Mouse (Mus musculus) spleen, postnatal 36 days (tissue): Measurements from ENCODE around the gene Dusp22.

Experiments
- DNase-seq, 2 experiments: peaks; one replicate each; pipeline ENCODE4 v3.0.0; 2022; ENCODE audit warnings: low spot score in 2 of 2, mixed read lengths in 1 of 2

Dusp22 gene

DNA sequence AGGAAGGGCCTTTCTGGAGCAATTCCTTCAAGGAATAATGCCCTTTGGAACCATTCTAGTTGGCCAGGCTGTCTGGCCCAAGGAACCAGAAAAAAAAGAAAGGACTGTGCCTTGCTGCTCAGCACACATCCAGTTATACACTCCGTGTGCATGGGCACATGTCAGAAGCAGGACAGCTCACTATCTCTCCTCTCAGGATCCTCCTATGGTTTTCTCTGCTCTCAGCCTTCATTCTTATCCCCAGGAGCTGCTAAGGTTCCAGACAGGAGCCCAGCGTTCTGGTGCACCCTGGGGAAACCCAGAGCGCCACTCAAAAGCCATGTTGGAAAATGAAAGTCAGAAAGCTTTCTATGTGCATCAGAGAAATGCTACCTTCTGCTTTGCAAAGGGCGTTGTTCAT is 55.8 kb downstream of the Dusp22 start:
- no peak for DNase-seq

DNA sequence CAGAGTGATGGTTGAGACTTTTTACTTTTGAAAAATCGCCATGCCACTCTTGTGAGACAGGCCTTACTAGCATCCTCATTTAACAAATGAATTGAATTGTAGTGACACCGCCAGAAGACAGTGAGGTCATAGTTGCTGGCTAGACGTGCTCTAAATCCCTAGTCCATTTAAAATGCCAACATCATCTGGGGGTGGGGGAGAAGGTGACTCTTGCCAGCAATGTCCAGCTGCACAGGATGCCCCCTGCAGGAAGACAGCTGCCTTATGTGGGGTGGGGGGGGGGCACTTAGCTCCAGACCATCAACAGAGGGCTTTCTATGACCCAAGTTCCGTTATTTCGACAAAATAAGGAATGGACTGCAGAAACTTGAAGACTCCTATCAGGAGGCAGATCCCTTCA is 56.8 kb downstream of the Dusp22 start:
- no peak for DNase-seq

DNA sequence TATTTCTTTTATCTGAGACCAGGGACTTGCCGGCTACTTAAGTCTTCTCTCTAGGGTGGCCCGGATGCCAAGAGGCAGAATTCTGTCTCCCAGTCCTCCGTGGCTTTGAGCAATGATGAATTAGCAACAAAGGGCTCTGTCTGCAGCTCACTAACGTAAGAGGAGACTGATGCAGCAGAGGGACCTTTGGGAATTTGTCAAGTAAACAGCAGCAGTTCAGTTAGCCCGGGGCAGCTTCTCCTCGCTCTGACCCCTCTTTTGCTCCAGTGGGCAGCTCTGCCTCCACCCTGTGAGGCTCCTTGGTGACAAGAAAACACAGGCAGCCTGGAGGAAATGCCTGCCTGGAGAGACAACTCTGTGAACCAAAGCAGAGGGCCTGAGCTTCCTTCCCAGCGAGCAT is 62.8 kb downstream of the Dusp22 start:
- no peak for DNase-seq

DNA sequence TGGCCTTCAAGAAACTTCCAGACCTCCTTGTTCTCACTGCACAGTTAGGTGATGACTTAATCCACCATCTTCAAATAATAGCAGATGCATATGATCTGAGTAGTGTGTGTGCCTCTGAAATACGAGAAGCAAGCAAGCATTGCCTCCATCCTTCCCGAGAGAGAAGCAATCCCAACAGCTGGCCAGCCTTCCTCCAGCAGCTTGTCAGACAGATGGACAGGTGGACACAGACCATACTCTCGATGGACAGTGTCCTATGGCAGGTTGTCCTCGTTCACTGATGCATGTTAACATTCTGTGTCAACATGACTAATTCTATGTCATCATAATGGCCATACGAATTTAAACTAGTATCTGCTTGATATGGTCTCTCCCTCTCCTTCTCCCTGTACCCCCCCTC is 63.5 kb downstream of the Dusp22 start:
- DNase-seq, result no peak

DNA sequence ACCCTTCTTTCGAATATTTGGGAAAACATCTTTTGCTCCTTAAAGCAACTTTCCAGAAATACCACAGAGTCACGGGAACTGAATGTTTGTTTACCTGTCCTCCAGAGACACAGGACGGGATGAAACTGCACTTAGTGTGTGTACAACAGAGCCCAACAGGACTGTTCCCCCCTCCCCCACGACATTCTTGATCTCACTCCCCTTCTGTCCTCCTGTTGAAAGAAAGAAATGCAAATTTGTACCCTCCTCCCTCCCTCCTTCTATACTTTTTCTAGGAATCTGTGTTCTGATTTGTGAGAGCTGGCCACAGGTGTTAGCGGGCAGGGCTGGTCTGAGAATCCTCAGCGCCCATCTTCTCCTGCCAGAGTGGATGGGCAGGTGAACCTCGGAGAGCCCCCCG is 64.1 kb downstream of the Dusp22 start:
- DNase-seq, result no peak

DNA sequence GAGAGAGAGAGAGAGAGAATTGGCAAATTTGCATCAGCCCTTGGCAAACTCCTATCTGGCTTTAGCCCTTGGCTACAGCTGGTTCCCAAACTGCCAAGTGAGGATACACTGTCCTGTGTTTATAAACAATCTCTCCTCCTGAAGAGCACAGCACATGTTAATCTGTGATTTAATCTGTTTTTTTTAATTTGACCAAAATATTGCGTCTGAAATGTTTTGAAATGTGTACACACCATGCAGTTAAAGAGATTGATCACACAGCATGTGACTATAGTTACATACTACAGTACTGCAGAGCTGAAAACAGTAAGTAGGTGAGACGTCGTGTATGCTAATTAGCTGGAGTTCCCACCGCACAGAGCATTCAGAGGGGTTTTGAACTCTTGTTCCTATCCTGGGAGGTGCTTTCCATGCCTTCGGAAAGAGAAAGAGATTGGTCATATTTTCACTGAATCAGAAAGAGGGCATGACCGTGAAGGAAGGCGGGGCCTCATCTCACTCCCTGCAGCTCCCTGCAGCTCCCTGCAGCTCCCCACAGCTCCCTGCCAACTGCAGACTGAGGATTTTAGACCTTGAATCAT is 65.0 kb downstream of the Dusp22 start:
- no peak for DNase-seq

DNA sequence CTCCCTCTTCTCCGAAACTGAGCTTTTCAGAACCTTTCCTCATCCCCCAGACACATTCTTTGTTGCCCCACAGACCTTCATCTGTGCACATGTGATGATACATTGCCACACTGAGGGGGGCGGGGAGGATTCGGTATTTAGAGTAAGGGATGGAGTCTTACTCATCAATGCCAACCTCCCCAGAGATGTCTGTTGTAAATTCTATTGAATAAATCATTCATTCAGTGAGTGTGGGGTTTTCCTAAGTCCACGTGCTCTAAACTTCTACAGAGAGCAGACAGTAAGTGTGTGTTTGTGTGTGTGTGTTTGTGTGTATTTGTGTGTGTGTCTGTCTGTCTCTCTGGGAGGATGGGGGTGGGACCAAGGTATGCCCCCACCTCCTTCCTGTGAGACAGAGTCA is 67.1 kb downstream of the Dusp22 start:
- DNase-seq, result no peak

DNA sequence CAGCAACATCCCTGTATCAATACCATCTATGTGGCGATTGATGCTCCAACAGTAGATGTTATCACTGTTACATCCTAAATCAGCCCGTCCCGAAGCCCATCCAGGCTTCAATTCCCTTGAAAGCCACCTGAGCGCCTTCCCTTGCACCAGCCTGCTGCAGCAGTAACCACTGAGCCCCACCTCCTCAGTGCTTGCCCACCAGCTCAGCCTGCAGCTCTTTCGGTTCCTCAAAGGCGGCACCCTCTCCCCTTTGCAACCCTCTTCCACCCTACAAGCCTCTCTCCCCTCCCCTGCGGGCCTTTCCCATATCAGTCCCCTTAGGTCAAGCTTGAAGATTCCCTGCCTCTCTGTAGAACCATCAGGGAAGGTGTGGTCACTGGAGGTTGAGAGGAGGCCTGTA is 68.4 kb downstream of the Dusp22 start:
- peak; percentile 78 to 81 for DNase-seq

DNA sequence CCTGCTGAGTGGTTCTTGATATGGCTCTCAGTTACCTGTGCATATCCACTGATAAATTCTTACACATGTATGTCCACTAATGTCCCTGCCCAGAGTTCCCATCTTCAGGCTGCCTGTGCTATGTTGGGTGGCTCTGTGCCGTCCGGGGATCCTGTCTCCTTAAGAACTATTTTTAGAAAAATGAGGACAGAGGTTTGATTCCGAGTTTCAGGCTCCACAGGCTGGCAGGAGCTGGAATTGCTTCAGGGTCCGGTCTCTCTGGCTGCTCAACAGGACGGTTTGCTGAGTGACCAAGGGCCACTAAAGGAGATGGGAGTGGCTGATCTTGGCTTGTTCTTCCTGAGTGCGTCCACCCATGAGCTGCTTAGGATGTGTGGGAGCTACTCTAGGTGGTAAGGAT is 69.4 kb downstream of the Dusp22 start:
- no peak for DNase-seq

DNA sequence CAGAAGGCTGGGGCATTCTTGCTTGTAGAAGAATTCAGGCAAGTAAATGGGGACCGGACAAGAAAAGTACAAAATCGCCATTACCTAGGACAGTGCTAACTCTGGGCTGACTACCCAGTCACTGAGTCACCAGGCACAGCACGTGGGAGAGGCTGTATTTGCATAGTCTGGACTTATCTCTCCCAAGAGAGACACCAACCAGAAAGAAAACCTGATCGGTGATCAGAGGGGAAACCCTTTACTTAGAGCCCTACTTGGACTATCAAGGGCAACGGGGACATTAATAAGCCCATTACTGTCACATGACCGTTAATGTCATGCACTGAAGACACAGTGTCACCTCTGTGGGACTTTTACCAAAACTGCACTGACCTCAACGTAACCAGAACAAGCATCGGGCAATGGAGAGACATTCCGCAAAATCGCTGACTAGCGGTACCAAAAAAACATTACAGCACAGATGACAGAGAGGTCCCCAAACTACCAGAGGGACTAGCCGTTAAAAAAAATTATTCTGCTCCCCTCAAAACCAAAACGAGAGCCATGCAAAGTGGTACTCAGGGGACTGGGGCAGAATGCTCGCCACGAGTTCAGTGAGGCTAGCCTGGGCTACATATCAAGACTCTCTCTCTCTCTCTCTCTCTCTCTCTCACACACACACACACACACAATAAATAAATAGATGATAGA is 70.5 kb downstream of the Dusp22 start:
- peak in 1 of 2 experiments; percentile 30 for DNase-seq

DNA sequence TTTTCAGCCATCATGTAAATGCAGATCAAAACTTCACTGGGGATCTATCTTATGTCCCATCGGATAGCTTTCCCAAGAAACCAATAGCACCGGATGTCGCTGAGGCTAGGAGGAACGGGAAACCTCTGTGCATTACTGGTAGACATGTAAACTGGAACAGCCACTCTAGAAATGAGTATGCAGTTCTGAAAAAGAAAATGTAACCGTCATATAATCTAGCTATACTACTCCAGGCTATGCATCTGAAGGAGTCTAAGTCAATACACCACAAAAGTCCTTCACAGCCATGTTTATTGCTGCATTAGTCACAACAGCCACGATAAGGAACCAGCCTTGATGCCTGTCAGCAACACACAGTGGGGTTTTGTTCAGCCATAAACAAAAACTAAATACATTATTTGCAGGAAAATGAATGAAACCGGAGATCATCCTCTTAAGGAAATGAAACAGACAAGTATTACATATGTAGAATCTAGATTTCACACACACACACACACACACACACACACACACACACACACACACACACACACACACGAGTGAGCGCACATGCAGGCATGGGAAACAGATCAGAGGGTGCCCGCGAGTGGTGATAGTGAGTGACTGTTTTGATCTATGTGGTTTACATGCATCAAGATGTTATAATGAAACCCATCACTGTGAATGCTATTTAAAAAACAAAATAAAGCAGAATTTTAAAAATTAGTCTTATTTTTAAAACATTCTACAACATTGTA is 73.1 kb downstream of the Dusp22 start:
- DNase-seq, result no peak

DNA sequence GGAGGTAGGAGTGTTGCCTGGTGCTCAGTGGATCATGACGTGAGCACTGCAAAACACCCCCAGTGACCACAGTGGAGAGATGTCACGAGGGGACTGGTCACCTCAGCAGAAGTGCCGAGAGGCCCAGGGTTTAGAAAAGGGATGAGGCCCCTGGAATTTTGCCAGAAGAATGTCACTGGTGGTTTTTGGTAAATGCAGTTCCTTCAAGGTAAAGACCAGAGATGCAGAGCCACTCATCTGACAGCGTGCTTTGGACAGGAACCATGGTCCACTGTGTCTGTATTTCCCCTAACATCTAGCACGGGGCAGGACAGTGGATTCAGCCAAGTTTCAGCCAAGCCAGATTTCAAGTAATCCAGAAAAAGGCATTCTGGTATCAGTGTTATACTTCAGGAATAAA is 76.9 kb downstream of the Dusp22 start:
- peak; percentile 53 to 63 for DNase-seq

DNA sequence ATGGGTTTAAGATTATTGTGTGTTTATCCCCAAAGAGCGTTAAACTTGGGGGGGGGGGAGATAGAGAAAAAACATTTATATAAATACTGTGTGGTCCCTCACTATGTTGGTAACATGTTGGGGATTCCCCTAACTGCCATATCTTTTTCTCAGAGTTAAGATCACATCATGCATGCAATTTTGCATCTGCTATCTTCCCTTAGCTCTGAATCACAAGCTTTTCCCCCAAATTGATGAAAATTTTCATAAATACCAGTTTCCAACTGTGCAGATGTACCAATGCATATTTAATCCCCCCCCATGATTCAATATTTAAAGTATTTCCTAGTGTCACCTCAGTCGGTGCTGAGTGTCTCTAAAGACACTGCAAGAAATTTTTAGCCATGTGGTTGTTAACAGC is 77.5 kb downstream of the Dusp22 start:
- DNase-seq, result no peak

DNA sequence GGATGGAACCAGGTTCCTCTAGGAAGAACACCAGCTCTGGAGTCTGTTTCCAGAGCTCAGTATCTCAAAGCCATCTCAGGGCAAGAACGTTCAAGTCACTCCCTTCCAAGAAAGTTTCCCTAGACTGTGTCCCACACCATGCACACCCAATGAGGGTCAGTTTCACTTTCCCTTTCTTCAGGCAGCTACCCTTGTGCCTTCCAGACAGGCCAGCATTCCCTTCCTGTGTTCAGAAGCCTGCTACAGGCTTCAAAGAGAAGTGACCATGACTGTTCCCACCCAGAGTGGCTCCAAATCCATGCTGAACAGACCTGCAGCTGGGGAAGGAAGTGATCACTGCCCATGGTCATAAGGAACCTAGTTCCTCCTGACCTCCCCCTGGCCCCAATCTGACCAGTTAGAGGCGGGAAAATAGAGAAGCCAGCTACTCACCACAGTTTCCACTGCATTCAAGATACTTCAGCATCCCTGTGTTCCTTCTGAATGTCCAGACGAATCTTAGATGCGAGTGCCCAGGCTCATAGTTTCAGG is 78.6 kb downstream of the Dusp22 start:
- DNase-seq, result no peak

DNA sequence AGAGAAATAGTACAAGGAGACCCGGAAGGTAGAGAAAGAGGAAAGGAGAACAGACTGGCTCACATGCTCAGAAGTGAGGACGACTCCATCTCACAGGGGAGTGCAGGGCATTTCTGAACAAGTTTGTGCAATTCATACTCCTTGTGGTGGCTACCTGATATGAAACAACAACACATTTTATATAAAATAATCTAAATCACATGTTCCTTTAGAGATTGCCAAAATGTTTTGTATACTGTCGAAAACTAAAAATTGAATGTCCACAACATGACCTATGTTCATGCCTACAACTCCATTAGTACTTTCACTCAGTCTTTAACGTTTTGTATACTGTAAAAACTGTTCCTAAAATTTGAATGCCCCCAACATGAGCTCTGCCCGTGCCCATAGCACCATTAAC is 81.4 kb downstream of the Dusp22 start:
- no peak for DNase-seq

DNA sequence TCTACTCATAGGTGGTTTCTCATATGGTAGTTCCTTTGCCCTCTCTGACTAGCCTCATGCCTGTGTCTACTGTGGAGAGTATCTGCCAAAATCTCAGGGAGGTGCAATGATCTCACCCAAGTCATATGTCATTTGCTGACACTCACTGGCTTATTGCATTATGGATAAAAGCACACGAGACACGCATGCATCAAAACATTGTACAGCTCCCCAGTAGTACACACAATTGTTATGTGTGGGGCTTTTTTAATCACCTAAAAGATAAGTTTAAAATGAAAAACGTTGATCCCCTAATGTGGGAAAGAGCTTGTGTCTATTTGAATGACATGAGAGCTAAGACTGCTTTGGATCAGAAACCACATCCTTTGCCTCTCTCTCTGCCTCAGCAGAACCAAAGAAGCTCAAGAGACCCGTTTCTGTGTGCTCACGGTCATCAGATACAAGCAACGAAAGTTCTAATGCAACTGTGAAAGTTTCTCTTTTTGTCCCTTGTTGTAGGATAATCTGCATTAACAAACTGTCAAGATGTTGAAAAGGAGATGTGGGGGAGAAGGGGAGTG is 82.7 kb downstream of the Dusp22 start:
- DNase-seq, result no peak

DNA sequence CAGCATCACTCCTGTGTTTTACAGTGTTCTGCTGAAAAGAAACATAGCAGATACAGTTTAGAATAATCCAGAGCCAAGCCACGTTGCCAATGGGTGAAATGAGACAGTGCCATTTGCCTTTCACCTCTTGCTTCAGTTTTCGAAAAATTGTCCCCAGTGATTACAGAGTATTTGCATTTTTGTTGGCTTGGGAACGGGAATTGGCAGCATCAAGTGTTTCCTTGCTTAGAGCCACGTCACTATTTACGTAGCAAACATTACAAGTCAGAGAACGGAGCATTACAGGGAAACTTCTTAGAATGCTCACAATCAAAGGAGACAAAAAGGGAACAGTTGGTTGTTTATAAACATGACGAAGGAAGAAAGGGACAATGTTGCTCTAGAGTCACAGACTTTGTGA is 85.3 kb downstream of the Dusp22 start:
- no peak for DNase-seq

DNA sequence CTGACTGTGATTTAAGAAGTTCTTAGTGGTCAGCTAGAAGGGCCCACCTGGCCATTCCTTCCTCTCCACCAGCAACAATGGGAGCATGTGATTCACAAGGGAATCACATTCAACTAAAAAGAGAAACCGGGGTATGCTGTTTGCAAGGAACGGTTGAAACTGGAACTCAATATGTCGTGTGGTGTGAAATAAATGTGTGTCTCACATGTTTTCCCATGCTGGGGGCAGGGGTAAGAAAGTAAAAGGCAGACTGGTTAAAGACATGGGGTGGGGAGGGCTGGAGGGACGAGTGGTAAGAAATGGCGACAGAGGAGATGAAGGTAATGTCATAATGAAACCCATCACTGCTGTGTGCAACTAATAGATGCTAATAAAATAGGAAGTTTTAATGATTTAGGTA is 87.3 kb downstream of the Dusp22 start:
- no peak for DNase-seq

DNA sequence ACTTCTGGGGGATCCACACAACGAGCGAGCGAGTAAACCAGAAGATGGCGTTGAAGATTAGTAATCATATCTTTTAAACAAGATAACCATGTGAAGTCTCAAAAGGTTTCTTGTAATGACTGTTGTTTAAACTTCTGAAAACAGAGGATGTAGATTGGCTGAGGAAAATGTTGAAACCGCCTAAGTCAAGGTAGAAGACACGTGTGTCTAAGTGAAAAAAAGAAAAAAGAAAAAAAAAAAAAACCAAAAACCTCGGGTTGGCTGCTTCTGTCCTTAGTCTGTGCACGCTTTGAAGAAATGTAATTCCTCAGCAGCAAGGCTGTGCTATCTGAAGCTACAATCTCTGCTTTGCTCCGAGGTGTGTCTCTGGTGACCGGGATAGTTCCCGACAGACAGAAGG is 87.7 kb downstream of the Dusp22 start:
- no peak for DNase-seq

DNA sequence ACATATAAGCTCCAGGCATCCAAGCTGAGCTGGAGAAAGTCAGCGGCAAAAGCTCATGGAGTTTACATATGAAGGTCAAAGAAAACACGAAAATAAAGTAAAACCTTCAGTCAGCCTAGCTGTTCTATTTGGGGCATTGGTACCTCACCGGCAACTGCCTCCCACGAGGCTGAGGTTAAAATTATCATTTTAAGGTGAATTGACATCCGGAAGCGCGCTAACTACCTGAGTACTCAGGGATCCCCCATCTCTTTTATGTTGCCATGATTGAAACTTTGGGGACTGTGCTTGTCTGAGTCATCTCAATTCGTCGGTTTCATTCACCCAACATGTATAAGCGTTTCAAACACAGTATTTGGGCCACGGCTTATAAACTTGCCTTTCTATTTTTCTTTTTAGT is 88.5 kb downstream of the Dusp22 start:
- no peak for DNase-seq

DNA sequence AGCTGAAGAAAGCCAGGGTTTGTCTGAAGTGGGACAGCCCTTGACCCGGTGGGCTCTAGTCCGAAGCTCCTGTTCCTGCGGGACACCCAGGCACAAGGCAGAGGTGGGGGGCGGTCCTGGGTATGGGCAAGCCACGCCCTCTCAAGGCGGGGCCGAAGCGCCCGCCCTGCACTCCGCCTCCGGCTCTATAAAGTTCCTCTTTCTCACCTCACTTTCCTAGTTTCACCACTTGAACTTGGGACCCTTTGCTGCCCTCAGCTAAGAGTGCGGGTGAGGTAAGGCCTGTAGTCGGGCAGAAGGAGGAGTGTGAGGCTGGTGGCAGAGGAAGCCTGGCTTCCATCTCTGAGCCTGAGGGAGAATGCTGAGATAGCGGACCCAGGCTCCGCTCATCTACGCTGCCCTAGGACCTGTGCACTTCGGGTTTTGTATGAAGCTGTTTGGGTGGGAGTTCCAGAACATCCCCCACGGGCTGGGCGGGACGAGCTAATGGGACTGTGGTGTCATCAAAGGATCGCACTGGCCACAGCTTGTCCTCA is 89.3 kb downstream of the Dusp22 start, which contains the start of gene Irf4:
Gene Irf4, plus strand, starts transcription at position 206 of the 536 bp plus-strand sequence.
- DNase-seq, result peak; percentile 88

DNA sequence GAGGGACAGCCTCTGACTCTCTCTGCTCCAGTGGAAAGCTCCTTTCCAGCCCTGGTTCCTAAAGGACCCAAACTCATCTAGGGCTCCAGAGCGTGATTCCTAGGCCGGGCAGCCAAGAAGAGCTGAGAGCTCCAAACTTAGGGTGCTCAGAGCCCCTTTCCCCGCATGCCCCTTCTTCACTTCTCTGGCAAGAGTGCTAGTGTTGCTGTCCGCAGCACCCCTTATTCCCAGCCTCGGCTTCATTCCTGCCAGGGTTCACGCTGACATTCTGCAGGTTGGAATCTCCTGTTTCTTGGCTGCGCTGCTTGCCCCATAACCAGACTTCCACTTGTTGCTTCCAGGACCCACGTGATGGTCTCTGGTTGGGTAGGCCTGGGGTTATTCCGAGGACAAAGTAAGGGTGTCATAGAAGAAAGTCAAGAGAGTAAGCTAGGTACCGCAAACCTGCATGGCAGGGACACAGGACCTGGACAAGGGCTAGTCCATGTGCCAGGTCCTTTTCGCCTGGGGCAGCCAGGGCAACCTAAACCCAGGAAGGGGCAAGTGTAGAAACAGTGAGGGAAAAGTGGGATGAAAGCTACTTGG is 89.8 kb downstream of the Dusp22 start:
- DNase-seq, result no peak
